Mouse (Mus musculus) forebrain, postnatal 0 days (tissue): ENCODE measurements around the gene Nol3. TPM values are rescaled to one million over a fixed set of nuclear protein-coding genes. Genes with fewer than 3 reads are reported as not detected.
A peak's percentile ranks its signal among the peaks of the same experiment; 100 is the strongest.

Experiments
- ATAC-seq: fragments of 200-750 bp; cut with Nextera tagmentation; 2 replicates; pipeline ENCODE4 v1.8.0; 2017; ENCODE audit warnings: mild to moderate bottlenecking, moderate library complexity
- DNase-seq: peaks from one replicate; pipeline ENCODE4 v3.0.0-alpha.2; 2015
- H3K27ac ChIP-seq: fragments of 300-500 bp; sonication (generic); 2 replicates; pipeline ENCODE4 v1.5.1; 2014; ENCODE audit warnings: low read depth, mild to moderate bottlenecking, antibody characterized with exemption, low read length, moderate library complexity, mixed read lengths
- H3K27me3 ChIP-seq: fragments of 300-500 bp; sonication (generic); 2 replicates; pipeline ENCODE4 v1.6.1; 2014; ENCODE audit warnings: mild to moderate bottlenecking, low read length, mixed read lengths; ENCODE audit not compliant: insufficient read depth
- H3K36me3 ChIP-seq: fragments of 300-500 bp; sonication (generic); 2 replicates; pipeline ENCODE4 v1.6.1; 2014; ENCODE audit warnings: mild to moderate bottlenecking, moderate library complexity; ENCODE audit not compliant: insufficient read depth
- H3K4me1 ChIP-seq: fragments of 300-500 bp; sonication (generic); 2 replicates; pipeline ENCODE4 v1.6.1; 2014; ENCODE audit warnings: antibody characterized with exemption; ENCODE audit not compliant: insufficient read depth
- H3K4me2 ChIP-seq: fragments of 300-500 bp; sonication (generic); 2 replicates; pipeline ENCODE4 v1.6.1; 2014; ENCODE audit warnings: low read depth, mild to moderate bottlenecking, moderate library complexity
- H3K4me3 ChIP-seq: fragments of 300-500 bp; sonication (generic); 2 replicates; pipeline ENCODE4 v1.5.1; 2014; ENCODE audit warnings: low read depth, low read length, mixed read lengths
- H3K9ac ChIP-seq: fragments of 300-500 bp; sonication (generic); 2 replicates; pipeline ENCODE4 v1.6.1; 2014; ENCODE audit warnings: mild to moderate bottlenecking
- H3K9me3 ChIP-seq: fragments of 300-500 bp; sonication (generic); 2 replicates; pipeline ENCODE4 v1.6.1; 2016; ENCODE audit warnings: low read length
- CTCF ChIP-seq: sonication (generic); IDR thresholded peaks from 2 replicates; pipeline ENCODE4 v1.5.1; 2016; ENCODE audit warnings: antibody characterized with exemption, control low read depth, low read depth
- WGBS: fragments of 180-500 bp; shearing (Covaris S2); extraction: QIAGEN DNeasy Blood & Tissue Kit; methylation state at CpG from one replicate; pipeline ENCODE4 v1.1.7; 2014; 5-methylcytosine and 5-hydroxymethylcytosine counted together
- polyA plus RNA-seq: library from polyadenylated mRNA; unstranded; fragments of >200 nt; fragmentation: Nextera tagmentation; extraction: Ambion mirVana; gene quantifications from 2 replicates; pipeline ENCODE4 v1.2.1, GENCODE M21; 2015
- total RNA-seq: library from RNA; depleted of rRNA; stranded (reverse); fragments of >200 nt; gene quantifications from 2 replicates; pipeline ENCODE4 v1.2.3, GENCODE M21; 2014

Nol3 gene
- total and polyA plus RNA-seq, 2 experiments from 2014 or later: 1.7 to 4.3 TPM

GRCm38 (mm10) chr8:105315073-105315769 is 39.3 kb downstream of the Nol3 start:
- no peaks in the 10 kb centered on the region for H3K4me1 ChIP-seq
- no peak overlapping the region for H3K9ac ChIP-seq
- no peaks in the 10 kb centered on the region for H3K27me3 ChIP-seq
- DNase-seq (no peak), ATAC-seq (no peak)
- peaks cover 71% of the 10 kb centered on the region for H3K36me3 ChIP-seq
- TF ChIP-seq CTCF: no peak
- H3K27ac ChIP-seq: no peak overlapping the region
- no peak overlapping the region for H3K4me3 ChIP-seq
- 93% methylated on average over 18 of the region's 18 CpGs for WGBS
- no peak overlapping the region for H3K4me2 ChIP-seq
- no peaks in the 10 kb centered on the region for H3K9me3 ChIP-seq

- no peak for TF ChIP-seq CTCF
- H3K9me3 ChIP-seq: no peaks in the 10 kb centered on the region
- ATAC-seq (no peak), DNase-seq (no peak)
- H3K9ac ChIP-seq: no peak overlapping the region
- 76% methylated on average over 4 of the region's 4 CpGs for WGBS
- H3K27ac ChIP-seq: no peak overlapping the region
- H3K4me2 ChIP-seq: no peak overlapping the region
- no peaks in the 10 kb centered on the region for H3K4me1 ChIP-seq
- H3K27me3 ChIP-seq: no peaks in the 10 kb centered on the region
- no peak overlapping the region for H3K4me3 ChIP-seq
- peaks cover 68% of the 10 kb centered on the region for H3K36me3 ChIP-seq
These were observed 42.0 kb downstream of the Nol3 start for GRCm38 (mm10) chr8:105317941-105318340.

GRCm38 (mm10) chr8:105318662-105319190 is 42.8 kb downstream of the Nol3 start:
- Histone ChIP-seq H3K9ac (no peak overlapping the region), H3K4me3 (no peak overlapping the region), H3K4me1 (no peaks in the 10 kb centered on the region), H3K36me3 (peaks cover 62% of the 10 kb centered on the region), H3K4me2 (no peak overlapping the region), H3K27ac (no peak overlapping the region), H3K9me3 (no peaks in the 10 kb centered on the region), H3K27me3 (no peaks in the 10 kb centered on the region)
- TF ChIP-seq CTCF: no peak
- DNase-seq (no peak), ATAC-seq (no peak)
- WGBS: 84% methylated on average over 11 of the region's 11 CpGs

GRCm38 (mm10) chr8:105323183-105323582 is 47.2 kb downstream of the Nol3 start:
- Histone ChIP-seq H3K27me3 (no peaks in the 10 kb centered on the region), H3K9me3 (no peaks in the 10 kb centered on the region), H3K4me2 (no peak overlapping the region), H3K9ac (no peak overlapping the region), H3K36me3 (peaks cover 27% of the 10 kb centered on the region), H3K4me3 (no peak overlapping the region), H3K4me1 (peaks cover 16% of the 10 kb centered on the region), H3K27ac (no peak overlapping the region)
- ATAC-seq (no peak), DNase-seq (no peak)
- 92% methylated on average over 4 of the region's 4 CpGs for WGBS
- TF ChIP-seq CTCF: no peak

- Histone ChIP-seq H3K9ac (peak overlapping the region; percentile 80), H3K4me1 (peaks cover 16% of the 10 kb centered on the region), H3K4me2 (peak overlapping the region; percentile 90), H3K27me3 (no peaks in the 10 kb centered on the region), H3K27ac (peak overlapping the region; percentile 84), H3K36me3 (peaks cover 35% of the 10 kb centered on the region), H3K9me3 (no peaks in the 10 kb centered on the region), H3K4me3 (peak overlapping the region; percentile 57)
- ATAC-seq: peak; percentile 33
- no peak for DNase-seq
- 2% methylated on average over 12 of the region's 12 CpGs for WGBS
- 0 out of 2 replicates have a peak, but pooled peaks have one; percentile 4 for TF ChIP-seq CTCF
These were observed 49.7 kb downstream of the Nol3 start for GRCm38 (mm10) chr8:105325641-105326093.

GRCm38 (mm10) chr8:105326141-105326672 is 50.3 kb downstream of the Nol3 start, which contains the start of the genes Lrrc29 and Tmem208:
Gene Lrrc29, minus strand, starts transcription at chr8:105326278.
Gene Tmem208, plus strand, starts transcription at chr8:105326354.
- Histone ChIP-seq H3K27me3 (no peaks in the 10 kb centered on the region), H3K9ac (peak within 1 kb of the TSS; percentile 80), H3K36me3 (peaks cover 39% of the 10 kb centered on the region), H3K4me1 (peaks cover 16% of the 10 kb centered on the region), H3K27ac (peak within 1 kb of the TSS; percentile 84), H3K4me3 (peak within 1 kb of the TSS; percentile 57), H3K9me3 (no peaks in the 10 kb centered on the region), H3K4me2 (peak within 1 kb of the TSS; percentile 90)
- WGBS: 2% methylated on average over 36 of the region's 36 CpGs
- peak; percentile 97 for DNase-seq
- ATAC-seq: peak; percentile 97
- TF ChIP-seq CTCF: peak; percentile 67

- ATAC-seq (no peak), DNase-seq (no peak)
- TF ChIP-seq CTCF: no peak
- H3K9ac ChIP-seq: peak overlapping the region; percentile 80
- H3K27ac ChIP-seq: peak overlapping the region; percentile 84; the same call in 1 of the 2 replicates
- H3K36me3 ChIP-seq: peaks cover 46% of the 10 kb centered on the region
- peak overlapping the region; percentile 90 for H3K4me2 ChIP-seq
- H3K27me3 ChIP-seq: no peaks in the 10 kb centered on the region
- H3K4me1 ChIP-seq: peaks cover 16% of the 10 kb centered on the region
- no peaks in the 10 kb centered on the region for H3K9me3 ChIP-seq
- peak overlapping the region; percentile 57 for H3K4me3 ChIP-seq
- WGBS: 36% methylated on average over 6 of the region's 6 CpGs
These were observed 51.0 kb downstream of the Nol3 start for GRCm38 (mm10) chr8:105326968-105327367.
